Mouse (Mus musculus): ENCODE measurements around the gene Gm49358. TPM values are rescaled to one million over a fixed set of nuclear protein-coding genes. Genes with fewer than 3 reads are reported as not detected.

The Gm49358 gene
- polyA plus RNA-seq, 1 experiment from 2014 or later = not detected

DNA sequence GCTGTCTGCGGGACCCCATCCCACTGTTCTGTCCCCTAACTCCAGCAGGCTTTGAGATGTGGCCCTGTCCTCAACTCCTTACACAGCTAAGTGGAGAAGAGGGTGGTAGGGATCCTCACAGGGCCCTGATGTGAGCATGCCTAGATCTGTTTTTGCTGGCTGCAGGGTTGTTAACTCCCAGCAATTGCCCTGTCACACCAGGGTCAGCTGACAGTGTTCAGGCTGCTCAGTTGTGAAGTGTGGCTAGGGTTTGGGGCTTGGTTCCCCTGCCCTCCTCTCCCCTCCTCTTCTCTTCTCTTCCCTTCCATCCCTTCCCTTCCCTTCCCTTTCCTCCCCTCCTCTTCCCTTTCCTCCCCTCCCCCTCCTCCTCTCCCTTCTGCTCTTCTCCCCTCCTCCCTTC lies 2.5 kb upstream of the Gm49358 start:
- Histone ChIP-seq H3K4me2 (no peak overlapping the region), H3K9me3 (no peaks in the 10 kb centered on the region), H3K4me1 (replicated peaks) (peaks cover 9% of the 10 kb centered on the region), H3K27me3 (no peaks in the 10 kb centered on the region), H3K4me3 (replicated peaks) (no peak overlapping the region), H3K27ac (0 out of 2 replicates have a peak overlapping the region, but pooled peaks have one; percentile 53), H3K9ac (replicated peaks) (no peak overlapping the region), H3K36me3 (no peaks in the 10 kb centered on the region)
- no peak for ATAC-seq (ENCODE audit: insufficient number of reproducible peaks, insufficient read depth, low FRiP score, low TSS enrichment, low read depth)
- 59% methylated on average over 1 of the region's 1 CpGs for WGBS

DNA sequence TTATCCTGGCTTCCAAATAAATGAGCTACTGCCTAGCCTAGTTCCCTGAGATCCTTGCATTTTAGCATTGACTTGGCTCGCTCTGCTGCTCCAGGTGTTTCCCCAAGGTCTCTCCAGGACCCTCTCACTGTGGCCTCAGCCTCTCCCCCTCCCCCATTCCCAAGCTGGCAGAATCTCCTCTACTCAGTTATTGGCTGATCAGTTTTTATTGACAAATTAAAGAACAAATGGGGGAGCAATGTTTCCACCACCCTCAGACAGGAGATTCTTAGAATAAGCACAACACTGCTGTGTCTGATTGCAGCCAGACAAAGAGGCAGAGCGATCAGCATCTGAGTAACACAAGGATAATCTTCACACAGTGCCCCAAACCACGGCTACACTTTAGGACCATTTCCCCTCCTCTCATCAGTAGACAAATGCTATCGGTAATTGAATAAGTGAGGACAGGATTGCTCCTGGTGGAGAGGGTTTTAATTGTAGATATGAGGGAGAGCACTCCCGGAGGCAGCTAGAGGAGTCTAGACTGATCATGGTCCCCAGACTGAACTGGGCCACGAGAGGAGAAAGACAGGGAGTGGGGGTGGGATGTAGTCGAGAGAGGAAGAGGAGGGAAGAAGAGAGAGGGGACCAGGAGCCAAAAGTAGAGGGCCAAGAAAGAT lies 1.9 kb upstream of the Gm49358 start:
- Histone ChIP-seq H3K36me3 (no peaks in the 10 kb centered on the region), H3K9me3 (no peaks in the 10 kb centered on the region), H3K9ac (replicated peaks) (no peak overlapping the region), H3K27me3 (no peaks in the 10 kb centered on the region), H3K27ac (no peak overlapping the region), H3K4me1 (replicated peaks) (peaks cover 9% of the 10 kb centered on the region), H3K4me2 (no peak overlapping the region), H3K4me3 (replicated peaks) (no peak overlapping the region)
- 28% methylated on average over 7 of the region's 7 CpGs for WGBS
- no peak for ATAC-seq (ENCODE audit: insufficient number of reproducible peaks, insufficient read depth, low FRiP score, low TSS enrichment, low read depth)

DNA sequence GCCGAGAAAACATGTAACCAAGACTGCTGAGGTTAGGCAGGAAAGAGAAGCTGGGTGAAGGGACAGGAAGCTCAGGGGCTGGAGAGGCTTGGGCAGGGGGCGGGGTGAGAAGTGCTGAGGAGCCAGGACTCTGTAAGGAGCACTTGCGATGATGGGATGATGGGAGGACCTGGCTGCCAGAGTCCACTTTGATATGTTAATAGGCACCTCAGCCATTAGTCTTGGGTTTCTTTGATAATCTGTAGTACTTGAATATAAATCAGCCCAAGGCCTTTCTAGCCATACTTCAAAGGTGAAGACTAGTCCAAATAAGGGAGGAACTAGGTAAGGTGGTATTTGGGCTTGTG lies 1.4 kb upstream of the Gm49358 start:
- H3K27ac ChIP-seq = no peak overlapping the region
- peaks cover 9% of the 10 kb centered on the region for H3K4me1 ChIP-seq (replicated peaks)
- ATAC-seq (ENCODE audit: insufficient number of reproducible peaks, insufficient read depth, low FRiP score, low TSS enrichment, low read depth) = no peak
- H3K9me3 ChIP-seq = no peaks in the 10 kb centered on the region
- WGBS = 47% methylated on average over 3 of the region's 3 CpGs
- no peaks in the 10 kb centered on the region for H3K36me3 ChIP-seq
- H3K9ac ChIP-seq (replicated peaks) = no peak overlapping the region
- H3K27me3 ChIP-seq = no peaks in the 10 kb centered on the region
- H3K4me2 ChIP-seq = no peak overlapping the region
- H3K4me3 ChIP-seq (replicated peaks) = no peak overlapping the region

DNA sequence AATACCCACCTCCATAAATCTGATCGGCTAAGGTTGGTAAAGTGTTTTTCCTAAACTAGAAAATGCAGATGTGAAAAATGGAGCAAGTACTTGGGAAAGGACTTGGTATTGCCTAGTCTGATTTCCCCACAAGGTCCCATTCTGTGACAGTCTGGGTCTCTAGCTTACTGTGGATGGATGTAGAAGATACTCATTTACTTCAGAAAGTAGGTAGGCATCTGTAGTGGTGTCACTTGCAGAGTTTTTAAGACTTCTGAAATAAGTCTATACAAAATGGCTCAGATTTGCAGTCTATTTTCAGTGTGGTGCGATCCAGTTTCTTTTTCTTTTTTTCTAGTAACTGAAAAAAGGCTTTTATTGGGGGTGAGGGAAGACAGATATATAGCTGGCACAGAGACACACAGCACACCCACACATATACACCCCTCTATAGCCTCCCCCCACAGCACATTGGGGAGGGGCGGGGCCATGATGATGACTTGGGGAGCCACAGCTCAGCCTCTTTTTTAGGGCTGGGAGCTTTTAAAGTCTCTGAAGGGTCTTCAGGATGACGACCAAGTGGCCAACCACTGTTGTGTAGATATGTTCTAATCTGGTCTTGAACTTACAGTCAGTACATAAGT lies 1.7 kb downstream of the Gm49358 start:
- Histone ChIP-seq H3K9ac (replicated peaks) (no peak overlapping the region), H3K4me1 (replicated peaks) (peaks cover 9% of the 10 kb centered on the region), H3K36me3 (no peaks in the 10 kb centered on the region), H3K27ac (no peak overlapping the region), H3K4me2 (no peak overlapping the region), H3K9me3 (no peaks in the 10 kb centered on the region), H3K4me3 (replicated peaks) (no peak overlapping the region), H3K27me3 (no peaks in the 10 kb centered on the region)
- 86% methylated on average over 4 of the region's 4 CpGs for WGBS
- no peak for ATAC-seq (ENCODE audit: insufficient number of reproducible peaks, insufficient read depth, low FRiP score, low TSS enrichment, low read depth)

DNA sequence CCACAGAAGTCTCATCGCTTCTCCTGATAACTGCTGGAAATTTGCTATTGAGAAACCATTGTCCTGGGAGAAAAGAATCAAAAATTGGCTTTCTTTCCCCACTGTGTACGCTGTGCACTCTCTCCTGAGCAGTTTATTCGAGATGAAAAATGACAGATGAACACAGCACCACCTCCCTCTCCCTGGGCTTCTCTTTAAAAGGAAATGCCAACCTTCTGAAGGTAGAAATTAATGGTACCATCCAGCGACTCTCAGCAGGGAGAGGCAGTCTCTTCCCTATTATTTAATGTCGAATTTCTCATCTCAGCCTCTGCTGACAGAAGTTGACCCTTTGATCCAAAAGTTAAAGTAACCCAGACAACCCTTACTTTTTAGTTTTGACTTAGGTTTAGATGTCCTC lies 5.4 kb downstream of the Gm49358 start:
- WGBS = 67% methylated on average over 5 of the region's 5 CpGs
- Histone ChIP-seq H3K36me3 (no peaks in the 10 kb centered on the region), H3K4me2 (no peak overlapping the region), H3K4me3 (replicated peaks) (no peak overlapping the region), H3K9me3 (no peaks in the 10 kb centered on the region), H3K9ac (replicated peaks) (no peak overlapping the region), H3K27me3 (0 out of 2 replicates have a peak, but pooled peaks cover 2% of the 10 kb centered on the region), H3K27ac (no peak overlapping the region), H3K4me1 (replicated peaks) (no peaks in the 10 kb centered on the region)
- ATAC-seq (ENCODE audit: insufficient number of reproducible peaks, insufficient read depth, low FRiP score, low TSS enrichment, low read depth) = no peak

DNA sequence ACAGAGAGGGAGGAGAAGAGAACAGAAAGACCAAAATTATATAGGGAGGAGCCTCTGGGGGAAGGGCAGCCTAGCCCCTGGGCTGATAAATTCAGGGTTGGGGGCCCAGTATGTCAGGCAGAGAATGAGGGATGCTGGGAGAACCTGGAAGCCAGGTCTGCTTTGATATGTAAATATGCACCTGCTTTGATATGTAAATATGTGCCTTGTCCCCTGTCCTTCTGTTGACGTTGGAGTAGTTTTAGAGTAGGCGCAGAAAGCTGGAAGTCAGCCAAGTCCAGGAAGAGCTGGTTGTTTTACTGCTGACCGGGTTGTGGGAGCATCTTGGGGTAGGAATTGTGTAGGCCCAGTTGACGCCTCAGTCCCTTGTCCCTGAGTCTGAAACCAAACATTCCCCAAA lies 6.0 kb downstream of the Gm49358 start:
- ATAC-seq (ENCODE audit: insufficient number of reproducible peaks, insufficient read depth, low FRiP score, low TSS enrichment, low read depth) = no peak
- H3K4me2 ChIP-seq = no peak overlapping the region
- H3K4me3 ChIP-seq (replicated peaks) = no peak overlapping the region
- H3K4me1 ChIP-seq (replicated peaks) = no peaks in the 10 kb centered on the region
- no peak overlapping the region for H3K27ac ChIP-seq
- H3K9me3 ChIP-seq = no peaks in the 10 kb centered on the region
- H3K36me3 ChIP-seq = no peaks in the 10 kb centered on the region
- WGBS = 57% methylated on average over 4 of the region's 4 CpGs
- H3K9ac ChIP-seq (replicated peaks) = no peak overlapping the region
- H3K27me3 ChIP-seq = 0 out of 2 replicates have a peak, but pooled peaks cover 2% of the 10 kb centered on the region

DNA sequence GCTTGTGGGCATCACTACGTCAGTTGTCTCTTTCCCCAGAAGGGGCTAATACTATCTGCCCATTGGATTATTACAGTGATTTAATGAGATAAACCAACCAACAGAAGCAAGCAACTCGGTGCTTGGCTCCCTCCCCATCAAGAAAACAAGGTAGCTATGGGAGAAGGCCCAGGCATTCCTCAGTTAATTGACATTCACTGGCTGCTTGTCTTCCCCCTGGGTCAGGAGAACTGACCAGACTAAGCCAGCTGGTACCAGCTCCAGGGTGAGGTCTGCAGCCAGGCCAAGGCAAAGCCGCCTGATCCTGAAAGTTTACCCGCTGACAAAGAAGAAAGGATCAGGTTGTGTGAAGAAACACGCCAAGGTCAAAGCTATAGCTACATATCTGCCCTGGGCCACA lies 7.9 kb downstream of the Gm49358 start:
- Histone ChIP-seq H3K4me3 (replicated peaks) (no peak overlapping the region), H3K27ac (no peak overlapping the region), H3K9ac (replicated peaks) (no peak overlapping the region), H3K27me3 (0 out of 2 replicates have a peak, but pooled peaks cover 2% of the 10 kb centered on the region), H3K4me2 (no peak overlapping the region), H3K4me1 (replicated peaks) (peaks cover 2% of the 10 kb centered on the region; the same call in 1 of the 2 replicates), H3K36me3 (no peaks in the 10 kb centered on the region), H3K9me3 (no peaks in the 10 kb centered on the region)
- no peak for ATAC-seq (ENCODE audit: insufficient number of reproducible peaks, insufficient read depth, low FRiP score, low TSS enrichment, low read depth)
- WGBS = 65% methylated on average over 5 of the region's 5 CpGs

DNA sequence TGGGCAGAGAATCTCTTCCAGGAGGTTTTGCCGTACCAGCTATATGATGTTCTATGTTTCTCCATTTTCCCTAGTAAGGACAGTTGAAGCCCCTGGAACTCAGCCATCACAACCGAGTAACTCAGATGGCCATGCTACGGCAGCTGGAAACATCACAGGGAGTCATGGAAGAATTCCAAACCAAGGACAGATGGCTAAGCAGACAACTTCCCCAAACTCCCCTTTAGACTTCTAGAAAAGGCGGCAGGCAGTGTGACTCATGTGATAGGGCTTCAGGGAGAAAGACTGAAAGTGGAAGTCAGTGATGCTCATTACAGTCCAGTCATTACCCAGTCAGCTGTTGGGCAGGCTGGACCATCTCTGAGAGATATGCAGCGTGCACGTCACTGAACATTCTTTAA lies 8.5 kb downstream of the Gm49358 start:
- no peak overlapping the region for H3K9ac ChIP-seq (replicated peaks)
- H3K9me3 ChIP-seq = no peaks in the 10 kb centered on the region
- 0 out of 2 replicates have a peak, but pooled peaks cover 2% of the 10 kb centered on the region for H3K27me3 ChIP-seq
- no peak for ATAC-seq (ENCODE audit: insufficient number of reproducible peaks, insufficient read depth, low FRiP score, low TSS enrichment, low read depth)
- no peak overlapping the region for H3K4me2 ChIP-seq
- H3K27ac ChIP-seq = no peak overlapping the region
- H3K36me3 ChIP-seq = no peaks in the 10 kb centered on the region
- WGBS = 65% methylated on average over 6 of the region's 6 CpGs
- H3K4me1 ChIP-seq (replicated peaks) = peaks cover 6% of the 10 kb centered on the region; the same call in 1 of the 2 replicates
- no peak overlapping the region for H3K4me3 ChIP-seq (replicated peaks)

DNA sequence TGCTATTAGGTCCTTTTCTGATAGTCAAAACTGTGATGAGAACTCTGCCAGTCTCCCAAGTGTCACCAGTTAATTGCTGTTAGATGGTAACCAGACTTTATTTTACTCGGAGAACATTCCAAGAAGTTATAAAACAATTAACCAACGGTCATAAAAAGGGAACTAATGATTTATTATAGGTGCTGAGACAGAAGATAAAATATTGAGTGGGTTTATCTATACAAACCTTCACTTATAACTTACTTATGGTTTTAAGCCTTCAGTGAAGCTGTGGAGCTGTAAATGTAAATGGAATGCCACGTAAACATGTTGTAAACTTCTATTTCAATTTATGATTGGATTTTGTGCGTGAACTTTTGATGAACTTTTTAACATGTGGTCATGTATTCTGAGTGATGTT lies 9.6 kb downstream of the Gm49358 start:
- H3K27me3 ChIP-seq = 0 out of 2 replicates have a peak, but pooled peaks cover 8% of the 10 kb centered on the region
- ATAC-seq (ENCODE audit: insufficient number of reproducible peaks, insufficient read depth, low FRiP score, low TSS enrichment, low read depth) = no peak
- H3K36me3 ChIP-seq = no peaks in the 10 kb centered on the region
- no peak overlapping the region for H3K4me3 ChIP-seq (replicated peaks)
- H3K9me3 ChIP-seq = no peaks in the 10 kb centered on the region
- no peak overlapping the region for H3K27ac ChIP-seq
- H3K9ac ChIP-seq (replicated peaks) = no peak overlapping the region
- H3K4me1 ChIP-seq (replicated peaks) = peaks cover 14% of the 10 kb centered on the region; the same call in 1 of the 2 replicates
- WGBS = 13% methylated on average over 4 of the region's 4 CpGs
- H3K4me2 ChIP-seq = no peak overlapping the region

DNA sequence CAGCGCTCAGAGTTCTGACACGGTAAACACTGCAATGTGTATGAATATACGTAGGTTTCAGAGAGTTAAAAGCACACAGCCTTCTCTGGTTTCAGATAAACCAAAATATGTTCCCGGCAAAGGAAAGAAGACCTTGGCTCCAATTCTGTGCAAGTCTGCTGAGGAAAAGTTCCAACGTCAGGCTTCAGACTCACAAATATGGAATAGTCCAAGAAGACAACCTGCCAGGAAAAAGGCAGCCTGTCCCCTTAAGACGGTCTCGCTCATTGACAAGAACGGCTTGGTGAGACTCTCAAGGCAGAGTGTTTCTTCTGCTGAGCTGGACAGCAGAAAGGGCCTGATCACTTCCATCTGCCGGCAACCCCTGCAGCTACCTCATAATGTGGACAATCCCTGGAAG lies 12.5 kb downstream of the Gm49358 start:
- WGBS = 61% methylated on average over 9 of the region's 9 CpGs
- peaks cover 24% of the 10 kb centered on the region for H3K4me1 ChIP-seq (replicated peaks)
- H3K36me3 ChIP-seq = no peaks in the 10 kb centered on the region
- no peaks in the 10 kb centered on the region for H3K9me3 ChIP-seq
- no peak for ATAC-seq (ENCODE audit: insufficient number of reproducible peaks, insufficient read depth, low FRiP score, low TSS enrichment, low read depth)
- H3K27ac ChIP-seq = no peak overlapping the region
- H3K27me3 ChIP-seq = peaks cover 28% of the 10 kb centered on the region
- no peak overlapping the region for H3K9ac ChIP-seq (replicated peaks)
- H3K4me2 ChIP-seq = no peak overlapping the region
- H3K4me3 ChIP-seq (replicated peaks) = no peak overlapping the region

DNA sequence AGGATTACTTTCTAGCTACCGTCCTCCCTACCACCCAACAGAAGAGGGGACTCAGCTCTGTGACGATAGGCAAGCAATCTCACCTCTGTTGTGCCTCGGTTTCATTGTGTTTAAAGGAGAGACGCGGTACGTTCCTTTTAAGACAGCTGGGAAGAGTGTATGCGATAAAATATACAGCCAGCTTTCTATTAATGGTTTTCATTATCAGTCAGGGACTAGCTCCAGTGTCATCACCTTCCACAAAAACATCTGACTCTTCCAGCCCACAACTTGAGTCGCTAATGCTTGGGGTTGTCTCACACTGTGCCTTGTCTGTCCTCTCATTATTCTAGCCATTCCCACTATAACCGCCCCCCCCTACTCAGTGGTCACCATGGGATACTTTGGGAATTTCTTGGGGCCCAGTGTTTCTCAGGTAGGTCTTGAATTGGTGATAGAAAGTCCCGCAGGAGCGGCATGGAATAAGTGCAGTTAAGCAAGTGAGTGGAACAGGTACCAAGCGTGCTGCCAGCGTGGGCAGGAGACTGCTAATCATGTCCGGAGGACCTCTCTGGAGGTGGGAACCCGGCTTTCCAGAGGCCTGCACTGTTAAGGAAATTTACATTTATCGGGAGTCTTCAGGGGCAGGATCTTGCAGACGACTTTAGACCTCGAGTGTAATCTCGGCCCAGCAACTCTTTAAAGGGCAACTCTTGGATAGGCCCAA lies 14.0 kb downstream of the Gm49358 start:
- H3K27ac ChIP-seq = no peak overlapping the region
- 44% methylated on average over 19 of the region's 19 CpGs for WGBS
- peak overlapping the region; percentile 94 for H3K4me2 ChIP-seq
- no peaks in the 10 kb centered on the region for H3K9me3 ChIP-seq
- peaks cover 35% of the 10 kb centered on the region for H3K4me1 ChIP-seq (replicated peaks)
- H3K36me3 ChIP-seq = no peaks in the 10 kb centered on the region
- H3K27me3 ChIP-seq = peaks cover 27% of the 10 kb centered on the region
- H3K9ac ChIP-seq (replicated peaks) = 0 out of 2 replicates have a peak overlapping the region, but pooled peaks have one; percentile 37
- peak overlapping the region; percentile 65 for H3K4me3 ChIP-seq (replicated peaks)
- no peak for ATAC-seq (ENCODE audit: insufficient number of reproducible peaks, insufficient read depth, low FRiP score, low TSS enrichment, low read depth)
